14 mouse cellular contexts compared by ENCODE assay signal in genomic region chr2:30688402-30688801, GRCm38 (mm10).
DNase-seq lines count a peak whose midpoint lies in the region; ATAC-seq lines count a peak whose summit lies in the region.
"Had no signal": no experiment of that assay in that cellular context is flagged by ENCODE, and none has a peak within 500 bp of the region (broad histone marks: within the 10 kb centered on the region; RNA-seq: fewer than 3 reads in every experiment).

No protein-coding gene starts in this region.

- no peak overlapping the region for H3K4me3 ChIP-seq in lung, embryonic 15.5 days
- no peak overlapping the region for H3K4me3 ChIP-seq in forebrain, embryonic 11.5 days (ENCODE audit: low read depth, low read length)
- no peak overlapping the region for H3K4me3 ChIP-seq in midbrain, embryonic 13.5 days (replicated peaks)
- H3K4me3 ChIP-seq: heart, embryonic 15.5 days; limb, embryonic 12.5 days had no signal

- WGBS in lung, embryonic 15.5 days: 87% methylated on average over 4 of the region's 4 CpGs
- 81% methylated on average over 4 of the region's 4 CpGs for whole genome bisulfite sequencing in forebrain, embryonic 11.5 days
- 84% methylated on average over 4 of the region's 4 CpGs for WGBS in midbrain, embryonic 13.5 days

- peaks cover 73% of the 10 kb centered on the region for H3K4me1 ChIP-seq in lung, embryonic 15.5 days
- H3K4me1 ChIP-seq in forebrain, embryonic 11.5 days (replicated peaks; ENCODE audit: control insufficient read depth, insufficient read depth, low read length): peaks cover 23% of the 10 kb centered on the region
- H3K4me1 ChIP-seq in midbrain, embryonic 13.5 days (replicated peaks): peaks cover 64% of the 10 kb centered on the region

- peak; percentile 90 for DNase-seq in heart, adult 11 months
- no peak for DNase-seq in heart, postnatal 25 days (ENCODE audit: low spot score)
- DNase-seq in lung, postnatal 10 days: no peak
- no peak for DNase-seq in forebrain, embryonic 11.5 days (ENCODE audit: low spot score)
- DNase-seq in retina, embryonic 14.5 days (ENCODE audit: low spot score): no peak
- DNase-seq: cerebellum, postnatal 36 days; kidney, adult 8-10 months; right cerebral cortex, postnatal 25 days; thymus, postnatal 4 days had no signal

- ATAC-seq in lung, embryonic 15.5 days (ENCODE audit: borderline replicate concordance, extremely low read depth, low FRiP score, low TSS enrichment): no peak
- no peak for ATAC-seq in forebrain, embryonic 11.5 days (replicated peaks; ENCODE audit: low FRiP score)
- no peak for ATAC-seq in midbrain, embryonic 13.5 days
- no peak for ATAC-seq in CD4-positive, CD25-positive, alpha-beta regulatory T cell, adult 4 months

- H3K27me3 ChIP-seq in lung, embryonic 15.5 days: no peaks in the 10 kb centered on the region
- H3K27me3 ChIP-seq in forebrain, embryonic 11.5 days (ENCODE audit: control insufficient read depth, insufficient read depth, low read length): no peaks in the 10 kb centered on the region
- H3K27me3 ChIP-seq in midbrain, embryonic 13.5 days: no peaks in the 10 kb centered on the region
- H3K27me3 ChIP-seq: heart, embryonic 15.5 days; limb, embryonic 12.5 days had no signal

- no peak overlapping the region for H3K9ac ChIP-seq in lung, embryonic 15.5 days
- no peak overlapping the region for H3K9ac ChIP-seq in forebrain, embryonic 11.5 days (ENCODE audit: low read length)
- H3K9ac ChIP-seq in midbrain, embryonic 13.5 days (replicated peaks): no peak overlapping the region
- H3K9ac ChIP-seq: heart, embryonic 15.5 days; limb, embryonic 12.5 days had no signal

- H3K9me3 ChIP-seq in lung, embryonic 15.5 days: no peaks in the 10 kb centered on the region
- no peaks in the 10 kb centered on the region for H3K9me3 ChIP-seq in forebrain, embryonic 11.5 days (ENCODE audit: control insufficient read depth, low read length)
- no peaks in the 10 kb centered on the region for H3K9me3 ChIP-seq in midbrain, embryonic 13.5 days
- H3K9me3 ChIP-seq: heart, embryonic 15.5 days; limb, embryonic 12.5 days had no signal

- H3K36me3 ChIP-seq in lung, embryonic 15.5 days: no peaks in the 10 kb centered on the region
- no peaks in the 10 kb centered on the region for H3K36me3 ChIP-seq in forebrain, embryonic 11.5 days (ENCODE audit: control insufficient read depth, insufficient read depth, low read length)
- H3K36me3 ChIP-seq in midbrain, embryonic 13.5 days: no peaks in the 10 kb centered on the region
- H3K36me3 ChIP-seq: heart, embryonic 15.5 days; limb, embryonic 12.5 days had no signal

- H3K27ac ChIP-seq in lung, embryonic 15.5 days: peak overlapping the region; percentile 91; the same call in 1 of the 2 replicates
- H3K27ac ChIP-seq in forebrain, embryonic 11.5 days (ENCODE audit: low read depth, low read length): peak overlapping the region; percentile 37; the same call in 1 of the 2 replicates
- H3K27ac ChIP-seq in midbrain, embryonic 13.5 days: peak overlapping the region; percentile 91

- H3K4me2 ChIP-seq in lung, embryonic 15.5 days: no peak overlapping the region
- no peak overlapping the region for H3K4me2 ChIP-seq in forebrain, embryonic 11.5 days (ENCODE audit: low read depth, low read length, severe bottlenecking)
- no peak overlapping the region for H3K4me2 ChIP-seq in midbrain, embryonic 13.5 days (replicated peaks)
- H3K4me2 ChIP-seq: heart, embryonic 15.5 days; limb, embryonic 12.5 days had no signal

- intact Hi-C loops in heart, postnatal 25 days (cut with DNase I): no loop called here

Comparison
In these comparisons a context has a peak if more than half of its experiments do, and no peak if none do; other contexts are left out.
1. H3K27ac ChIP-seq: peak in every context shown above with its lines; median percentile 91 in lung, embryonic 15.5 days; 91 in midbrain, embryonic 13.5 days; 37 in forebrain, embryonic 11.5 days.